Mouse (Mus musculus): Measurements from ENCODE around the gene Tent5c.
"Not testable (repeated sequence)": the region's sequence is repeated elsewhere in the genome, so short reads cannot be mapped to it uniquely, and the experiment has no call there.

Tent5c gene

DNA sequence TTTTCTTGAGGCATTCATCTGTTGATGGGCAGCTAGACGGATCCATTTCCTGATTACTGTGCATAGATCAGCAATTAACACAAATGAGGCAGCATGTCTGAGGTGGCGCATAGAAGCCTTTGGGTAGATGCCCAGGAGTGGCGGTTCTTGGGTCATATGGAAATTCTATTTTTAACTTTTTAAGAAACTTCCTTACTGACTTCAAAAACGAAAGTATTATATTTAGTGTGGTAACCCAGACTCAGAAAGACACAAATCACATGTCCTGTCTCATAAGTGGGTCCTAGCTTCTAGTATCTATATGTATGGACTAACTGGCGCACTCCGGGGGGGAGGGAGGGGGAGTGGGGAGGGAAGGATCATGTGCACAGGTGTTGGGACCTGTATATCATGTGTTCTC, 46.6 kb downstream of the Tent5c start:
- in situ Hi-C loops (cut with MboI; ENCODE audit: low sequenced_read_pairs): no loop called here

DNA sequence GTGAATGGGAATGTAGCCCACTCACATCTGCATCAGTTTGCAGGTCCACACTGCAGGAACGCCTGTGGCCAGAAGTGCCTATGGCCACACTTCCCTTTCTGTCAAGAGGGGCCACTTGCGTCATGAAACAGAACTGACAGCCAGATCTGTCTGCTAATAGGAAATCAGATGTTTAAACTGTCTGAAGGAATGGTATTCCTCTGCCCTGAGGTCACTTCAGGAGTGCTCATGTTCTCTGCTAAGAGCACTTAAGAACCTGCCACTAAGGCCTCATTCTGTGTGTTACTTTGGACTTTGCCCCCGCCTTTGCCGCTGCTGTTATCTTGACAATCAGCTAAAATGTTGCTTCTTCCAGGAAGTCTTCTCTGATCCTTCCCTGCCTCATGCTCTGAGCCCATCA, 48.4 kb downstream of the Tent5c start:
- in situ Hi-C loops (cut with MboI; ENCODE audit: low sequenced_read_pairs): no loop called here

DNA sequence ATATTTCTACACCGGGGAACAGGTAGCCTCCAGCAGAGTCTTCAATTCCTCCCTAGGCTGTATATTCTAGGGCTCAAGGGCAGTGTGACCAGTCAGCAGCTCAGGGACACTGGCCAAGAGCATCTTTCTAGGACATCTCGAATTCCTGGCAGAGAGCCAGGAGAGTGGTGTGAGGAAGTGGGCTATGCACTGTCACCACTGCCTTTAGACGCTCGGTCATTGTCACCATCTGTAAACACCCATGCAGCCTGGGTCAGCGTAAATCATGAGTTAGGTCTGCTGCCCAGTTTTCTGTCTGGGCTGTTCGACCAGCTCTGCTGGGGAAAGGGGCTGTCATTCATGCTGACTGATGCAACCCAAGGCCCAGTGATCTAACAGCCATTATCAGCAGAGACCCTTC, 49.1 kb downstream of the Tent5c start:
- in situ Hi-C loops (cut with MboI; ENCODE audit: low sequenced_read_pairs): no loop called here

DNA sequence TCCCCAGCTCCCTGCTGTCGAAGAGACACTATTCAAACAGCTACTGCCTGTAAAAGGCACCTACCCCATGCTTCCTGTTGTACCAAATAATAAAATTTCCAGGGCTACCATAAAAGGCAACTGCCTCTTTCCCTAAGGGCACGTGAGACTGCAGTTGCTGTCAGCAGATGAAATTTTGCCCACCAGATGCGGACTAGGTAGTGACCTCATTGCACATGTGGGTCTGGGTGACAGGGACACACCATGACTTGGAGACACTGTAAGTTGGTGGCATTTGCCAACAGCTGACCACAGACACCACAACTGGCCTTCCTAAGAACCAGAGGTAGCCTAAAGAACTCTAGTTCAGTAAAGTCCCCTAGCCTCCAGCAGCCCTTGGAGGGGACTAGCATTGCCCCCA, 50.0 kb downstream of the Tent5c start:
- in situ Hi-C loops (cut with MboI; ENCODE audit: low sequenced_read_pairs): no loop called here

DNA sequence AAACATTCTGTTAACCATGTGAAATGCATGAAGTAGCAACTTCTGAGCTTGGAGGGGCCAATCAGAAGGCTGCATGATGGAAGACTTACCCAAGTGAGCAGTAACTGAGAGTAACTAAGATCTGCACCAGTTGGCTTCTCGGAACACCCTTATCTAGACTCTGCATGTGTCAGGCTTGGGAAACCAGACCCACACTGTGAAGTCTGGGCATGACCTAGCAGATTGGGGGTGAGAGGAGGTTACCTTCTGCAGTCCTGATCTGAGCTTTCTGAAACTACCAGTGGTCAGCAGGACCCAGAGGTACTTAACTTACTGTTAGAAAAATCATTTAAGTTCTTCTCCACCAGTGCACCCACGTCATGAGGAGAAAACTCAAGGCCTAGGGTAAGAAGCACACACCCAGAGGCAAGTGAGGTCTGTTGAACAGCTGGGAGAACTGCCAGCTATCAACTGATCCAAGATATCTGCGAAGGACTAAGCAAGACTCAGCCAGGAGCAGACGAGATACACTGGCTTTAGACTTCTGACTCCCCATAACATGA, 50.6 kb downstream of the Tent5c start:
- in situ Hi-C loops (cut with MboI; ENCODE audit: low sequenced_read_pairs): no loop called here

DNA sequence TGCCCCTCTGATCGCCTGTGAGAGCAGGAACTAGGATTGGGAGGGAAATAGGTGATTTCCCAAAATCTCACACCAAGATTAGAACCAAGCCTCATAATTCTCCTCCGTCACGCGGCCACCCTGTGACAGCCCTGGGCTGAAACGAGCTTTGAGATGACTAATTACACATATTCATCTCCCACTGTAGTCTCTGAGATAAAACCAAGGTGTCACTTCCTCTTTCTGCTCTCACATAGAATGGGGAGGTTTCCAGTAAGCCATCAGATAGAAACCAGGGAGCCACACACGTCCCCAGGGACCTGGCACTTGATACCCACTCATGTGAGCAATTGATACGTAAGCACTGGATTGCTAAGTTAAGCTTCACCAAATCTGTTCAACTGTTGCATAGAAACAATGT, 52.4 kb downstream of the Tent5c start:
- in situ Hi-C loops (cut with MboI; ENCODE audit: low sequenced_read_pairs): no loop called here

DNA sequence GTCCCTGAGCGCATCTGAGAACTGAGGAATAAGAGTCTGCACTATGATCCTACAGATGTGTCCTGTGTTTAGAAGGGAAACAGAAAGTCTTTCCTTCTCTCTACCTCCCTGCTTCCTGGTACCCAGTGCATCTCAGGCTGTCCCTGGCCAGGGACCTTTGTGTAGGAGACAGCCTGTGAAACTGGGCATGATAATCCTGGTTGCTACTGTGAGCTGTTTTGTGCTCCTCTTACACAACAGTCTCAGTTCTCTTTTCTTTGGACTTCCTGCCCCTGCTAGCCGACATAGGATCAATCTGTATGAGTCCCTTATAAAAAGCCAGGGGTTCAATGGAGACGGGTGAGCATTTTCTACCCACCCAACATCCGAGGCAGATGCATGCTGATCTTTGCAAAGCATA, 57.4 kb downstream of the Tent5c start:
- in situ Hi-C loops (cut with MboI; ENCODE audit: low sequenced_read_pairs): no loop called here

DNA sequence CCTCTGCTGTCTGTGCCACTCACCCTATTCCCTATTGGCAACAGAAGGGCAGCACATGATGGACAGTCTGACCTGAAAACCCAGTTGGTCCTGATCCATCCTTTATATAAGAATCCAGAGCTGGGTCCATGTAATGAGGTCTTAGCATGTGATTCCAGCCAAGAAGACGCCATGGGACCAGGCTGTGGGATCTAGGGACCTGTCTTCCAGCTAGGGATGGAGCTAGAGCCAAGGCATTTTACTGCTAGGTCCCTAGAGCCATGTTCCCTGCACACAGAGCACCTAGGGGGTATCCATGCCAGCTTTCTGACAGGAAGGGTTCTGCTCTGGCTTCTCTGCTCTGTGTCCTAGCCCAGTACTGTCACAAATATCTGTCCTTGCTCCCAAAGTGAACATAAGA, 58.4 kb downstream of the Tent5c start:
- in situ Hi-C loops (cut with MboI; ENCODE audit: low sequenced_read_pairs): no loop called here

DNA sequence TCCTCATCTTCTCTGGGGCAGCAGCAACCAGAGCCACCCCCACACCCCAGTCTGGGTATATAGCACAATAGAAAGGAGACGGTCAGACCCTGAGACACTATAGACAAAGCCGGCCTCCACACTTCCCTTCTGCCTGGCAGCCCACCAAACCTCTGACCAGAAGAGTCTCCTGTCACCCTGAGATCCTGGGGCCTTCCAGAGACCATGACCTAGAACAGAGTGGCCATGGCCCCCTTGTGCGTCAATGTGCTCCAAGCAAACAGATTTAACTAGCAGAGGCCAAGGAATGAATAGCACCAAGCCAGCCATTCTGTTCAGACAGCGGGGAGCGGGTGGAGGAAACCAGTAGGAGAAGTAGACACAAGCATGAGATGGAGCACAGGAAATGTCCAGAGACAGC, 59.0 kb downstream of the Tent5c start:
- in situ Hi-C loops (cut with MboI; ENCODE audit: low sequenced_read_pairs): no loop called here

DNA sequence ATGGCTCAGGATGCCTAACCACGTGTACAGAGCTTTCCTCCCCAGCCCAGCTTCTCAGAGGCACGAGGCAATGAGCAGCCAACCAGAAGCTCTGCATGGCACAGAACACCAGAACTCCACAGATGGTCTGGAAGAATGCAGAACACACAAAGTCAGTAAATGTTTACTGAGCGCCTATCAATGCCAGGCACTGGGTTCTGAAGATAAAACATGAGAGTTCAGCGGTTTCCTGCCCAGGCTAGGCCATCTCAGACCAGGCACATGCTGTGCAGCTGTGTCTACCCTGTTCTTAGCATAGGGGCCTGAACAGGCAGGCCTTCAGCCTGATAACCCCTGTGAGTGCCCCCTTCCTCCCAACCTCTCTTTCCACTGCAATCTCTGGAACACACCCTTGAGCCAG, 59.5 kb downstream of the Tent5c start:
- in situ Hi-C loops (cut with MboI; ENCODE audit: low sequenced_read_pairs): no loop called here

DNA sequence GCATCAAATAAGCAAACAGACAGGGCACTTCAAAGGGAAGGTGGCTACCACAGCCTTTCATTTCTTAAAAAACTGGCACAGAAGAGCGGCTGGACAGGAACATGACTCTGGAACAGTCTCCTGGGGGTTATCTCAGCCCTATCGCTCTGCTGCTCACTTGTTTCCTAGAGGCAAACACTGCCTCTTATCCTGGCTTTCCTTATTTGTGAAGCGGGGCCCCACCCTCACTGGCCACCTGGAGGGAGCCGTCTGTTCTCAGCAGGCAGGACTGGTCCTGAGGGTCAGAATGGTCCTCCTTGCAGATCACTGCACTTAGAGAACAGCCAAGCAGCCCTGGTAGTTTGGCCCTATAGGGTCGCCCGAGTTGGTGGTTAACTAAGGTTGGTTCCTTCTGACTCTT, 61.6 kb downstream of the Tent5c start:
- in situ Hi-C loops (cut with MboI; ENCODE audit: low sequenced_read_pairs): no loop called here

DNA sequence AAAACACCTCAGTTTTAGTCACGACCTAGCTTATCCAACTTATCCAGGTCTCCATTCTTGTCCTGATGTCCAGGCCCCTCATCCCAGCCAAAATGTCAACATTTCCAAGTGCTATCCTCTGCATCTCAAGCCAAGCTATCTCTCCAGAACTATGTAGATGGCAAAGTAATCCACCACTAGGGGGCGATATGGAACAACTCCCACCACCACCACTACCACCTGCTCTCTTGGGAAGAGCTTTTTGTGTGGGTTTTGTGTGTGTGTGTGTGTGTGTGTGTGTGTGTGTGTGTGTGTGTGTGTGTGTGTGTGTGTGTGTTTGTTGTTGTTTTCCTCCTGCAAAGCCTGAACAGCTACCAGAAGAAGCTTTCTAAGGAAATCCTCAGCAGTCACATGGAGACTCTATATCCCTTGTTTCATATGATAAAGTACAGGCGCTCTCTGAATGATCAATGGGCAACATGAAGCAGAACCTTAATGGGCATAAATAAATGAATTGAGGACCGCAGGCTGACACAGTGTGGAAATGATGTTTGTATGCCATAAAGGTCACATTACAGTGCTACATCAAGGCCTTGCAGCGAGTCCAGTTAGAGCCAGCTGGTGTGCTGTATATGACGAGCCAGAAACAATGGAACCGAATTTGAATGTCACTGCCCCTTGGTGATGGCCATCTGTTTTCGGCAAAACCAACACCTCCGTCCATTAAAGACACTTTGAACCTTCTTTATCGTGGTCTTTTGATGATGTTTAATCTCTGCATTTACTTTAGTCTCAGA, 66.5 kb downstream of the Tent5c start:
- in situ Hi-C loops (cut with MboI; ENCODE audit: low sequenced_read_pairs): loop anchor here (5.0 kb wide), 1 partner anchor 60 kb away; no protein-coding TSS in a partner anchor

DNA sequence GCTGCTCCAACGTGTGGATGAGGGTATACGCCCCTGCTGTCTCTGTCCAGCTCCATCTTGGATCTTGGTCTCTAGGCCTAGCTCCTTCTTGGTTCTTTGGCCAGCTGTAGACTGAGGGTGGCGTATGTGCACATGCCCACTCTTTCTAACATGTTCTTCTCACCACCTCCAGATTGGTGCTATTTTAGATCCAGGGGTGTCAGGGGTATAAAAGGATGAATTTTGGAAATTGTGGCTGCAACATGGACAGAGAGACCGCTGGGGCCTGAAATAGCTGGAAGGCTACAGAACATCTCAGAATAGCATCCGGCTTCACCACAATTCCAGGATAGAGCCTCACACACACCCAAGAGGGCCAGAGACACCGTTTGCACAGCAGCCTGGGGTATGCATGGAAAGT, 67.8 kb downstream of the Tent5c start:
- in situ Hi-C loops (cut with MboI; ENCODE audit: low sequenced_read_pairs): loop anchor here (5.0 kb wide), 1 partner anchor 61 kb away; no protein-coding TSS in a partner anchor

DNA sequence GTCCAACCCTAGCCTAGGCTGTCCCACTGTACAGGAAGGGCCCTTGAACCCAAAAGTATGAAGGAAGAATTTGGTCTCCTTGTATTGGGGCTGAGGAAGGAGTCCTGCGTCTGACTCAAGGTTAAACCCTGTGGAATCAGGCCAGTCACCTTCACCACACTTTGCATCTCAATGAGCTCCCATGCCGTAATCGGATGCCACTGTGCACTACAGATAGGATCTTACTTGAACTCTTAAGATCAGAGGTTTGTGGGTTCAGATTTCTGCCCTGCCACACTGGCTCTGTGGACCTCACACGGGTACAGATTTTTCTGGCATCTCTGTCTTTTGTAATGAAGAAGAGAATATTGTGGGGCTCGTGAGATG, 68.5 kb downstream of the Tent5c start:
- in situ Hi-C loops (cut with MboI; ENCODE audit: low sequenced_read_pairs): loop anchor here (5.0 kb wide), 1 partner anchor 62 kb away; no protein-coding TSS in a partner anchor

DNA sequence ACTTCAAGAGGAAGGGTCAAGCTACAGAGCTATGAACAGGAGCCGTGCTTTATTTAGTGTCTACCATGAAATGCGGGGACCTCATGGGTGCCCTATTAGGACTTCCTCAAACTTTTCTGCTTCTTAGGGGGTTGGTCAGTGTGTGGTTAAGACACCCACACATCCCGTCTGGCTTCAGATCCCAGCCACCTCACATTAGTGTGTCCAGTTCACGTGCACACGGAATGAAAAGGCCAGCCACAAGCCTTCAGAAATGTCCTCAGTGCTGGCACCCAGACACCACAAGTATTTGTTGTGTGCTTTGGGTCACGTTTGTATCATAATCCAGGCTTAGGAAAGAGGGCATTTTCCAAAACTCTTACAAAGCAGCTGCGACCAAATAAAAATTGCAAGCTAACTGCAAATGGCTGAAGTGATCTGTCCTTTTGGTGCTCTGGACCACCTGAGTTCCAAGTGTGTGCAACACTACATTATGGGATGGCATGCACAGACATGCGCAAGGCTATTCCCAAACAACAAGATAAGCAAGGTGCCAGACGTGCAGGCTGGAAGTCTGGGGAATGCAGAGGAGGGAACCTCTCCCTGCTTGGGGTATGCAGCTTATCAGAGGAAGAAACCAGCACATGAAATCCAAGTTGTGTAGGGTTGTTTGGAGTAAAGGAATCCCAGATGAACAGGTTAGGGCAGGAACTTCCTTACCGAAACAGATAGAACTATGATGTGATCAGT, 69.0 kb downstream of the Tent5c start:
- in situ Hi-C loops (cut with MboI; ENCODE audit: low sequenced_read_pairs): loop anchor here (5.0 kb wide), 1 partner anchor 62 kb away; no protein-coding TSS in a partner anchor

DNA sequence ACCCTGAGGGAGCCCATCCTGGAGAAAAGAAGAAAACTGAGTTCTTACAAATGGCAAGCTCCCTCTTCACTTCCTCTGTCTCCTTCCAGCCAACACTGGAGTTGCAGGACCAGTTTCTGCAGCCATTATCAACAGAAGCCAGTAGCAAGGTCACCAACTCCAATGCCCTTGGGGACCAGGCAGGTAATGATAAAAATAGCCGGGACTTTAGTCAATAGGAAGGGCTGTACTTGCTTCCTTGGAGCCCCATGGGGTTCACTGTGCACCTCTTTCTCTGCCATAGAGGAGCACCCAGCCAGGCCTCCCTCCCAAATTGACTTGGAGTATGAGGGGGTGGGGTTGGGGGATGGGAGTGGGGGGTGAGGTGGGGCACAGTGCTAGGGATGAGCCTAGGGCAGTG, 70.7 kb downstream of the Tent5c start:
- in situ Hi-C loops (cut with MboI; ENCODE audit: low sequenced_read_pairs): no loop called here

DNA sequence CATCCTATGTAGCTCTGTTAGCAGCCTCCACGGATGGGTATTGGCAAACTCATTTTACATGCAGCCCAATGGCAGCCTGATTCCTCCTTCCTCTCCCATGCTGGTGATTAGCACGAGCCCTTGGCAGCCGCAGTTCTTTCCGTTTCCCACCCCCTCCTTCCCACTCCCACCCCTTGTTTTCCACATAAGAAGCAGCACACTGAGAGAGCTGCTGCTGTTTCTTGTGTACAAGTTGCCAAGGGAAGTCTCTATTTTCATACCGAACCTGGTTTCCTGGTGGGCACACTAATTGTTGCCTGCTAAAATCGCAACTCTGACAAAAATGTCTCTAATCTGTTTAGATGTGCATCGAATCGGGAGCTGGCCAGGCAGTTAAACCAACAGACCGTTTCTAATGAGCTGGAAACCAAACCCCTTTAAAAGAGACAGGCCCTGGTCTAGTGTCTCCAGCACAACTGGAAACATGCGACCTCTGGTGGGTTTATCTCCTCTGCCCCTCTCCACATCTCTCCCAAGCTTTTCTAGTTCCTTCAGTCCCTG, 71.3 kb downstream of the Tent5c start:
- in situ Hi-C loops (cut with MboI; ENCODE audit: low sequenced_read_pairs): no loop called here

DNA sequence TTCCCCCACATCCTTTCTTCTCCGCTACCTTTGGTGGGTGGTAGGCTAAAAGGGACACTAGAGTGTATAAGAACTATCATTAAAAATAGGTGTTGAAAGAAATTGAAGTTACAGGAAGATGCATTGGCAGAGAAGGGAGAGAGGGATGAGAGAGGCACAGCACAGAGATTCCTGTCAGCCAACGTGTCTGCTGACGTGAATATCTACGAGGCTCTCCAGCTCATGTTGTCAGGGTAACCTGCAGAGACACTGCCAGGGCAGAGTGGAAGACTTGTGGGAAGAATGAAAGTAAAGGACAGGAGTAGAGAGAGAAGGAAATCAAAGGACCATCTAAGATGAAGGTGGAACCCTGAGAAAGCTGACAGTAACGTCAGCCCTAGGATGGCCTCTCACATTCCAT, 73.5 kb downstream of the Tent5c start:
- in situ Hi-C loops (cut with MboI; ENCODE audit: low sequenced_read_pairs): no loop called here

DNA sequence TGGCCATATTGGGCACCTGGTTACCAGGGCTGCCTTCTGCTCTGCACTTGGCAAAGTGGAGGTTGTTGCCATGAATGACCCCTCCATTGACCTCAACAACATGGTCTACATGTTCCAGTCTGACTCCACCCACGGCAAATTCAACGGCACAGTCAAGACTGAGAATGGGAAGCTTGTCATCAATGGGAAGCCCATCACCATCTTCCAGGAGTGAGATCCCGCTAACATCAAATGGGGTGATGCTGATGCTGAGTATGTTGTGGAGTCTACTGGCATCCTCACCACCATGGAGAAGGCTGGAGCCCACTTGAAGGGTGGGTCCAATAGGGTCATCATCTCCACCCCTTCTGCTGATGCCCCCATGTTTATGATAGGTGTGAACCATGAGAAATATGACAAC, 75.5 kb downstream of the Tent5c start:
- in situ Hi-C loops (cut with MboI; ENCODE audit: low sequenced_read_pairs): not testable (repeated sequence)

DNA sequence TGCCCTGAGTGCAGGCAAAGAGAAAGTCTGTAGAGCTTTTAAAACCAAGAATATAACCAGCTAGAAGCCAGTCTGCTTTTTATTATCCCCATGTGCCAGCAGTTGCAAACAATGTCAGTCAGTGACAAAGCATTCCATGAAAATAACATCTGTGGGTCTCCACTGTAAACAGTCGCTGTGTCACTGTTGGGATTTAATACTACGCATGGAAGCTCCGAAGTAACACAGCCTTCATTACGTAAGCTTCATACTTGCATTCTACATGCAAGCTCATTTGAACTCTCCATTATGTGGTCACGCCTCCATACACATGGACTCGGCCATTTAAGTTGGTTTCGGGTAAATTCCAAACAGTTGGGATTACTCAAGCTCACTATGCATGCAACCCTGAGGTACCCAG, 77.2 kb downstream of the Tent5c start:
- in situ Hi-C loops (cut with MboI; ENCODE audit: low sequenced_read_pairs): no loop called here

DNA sequence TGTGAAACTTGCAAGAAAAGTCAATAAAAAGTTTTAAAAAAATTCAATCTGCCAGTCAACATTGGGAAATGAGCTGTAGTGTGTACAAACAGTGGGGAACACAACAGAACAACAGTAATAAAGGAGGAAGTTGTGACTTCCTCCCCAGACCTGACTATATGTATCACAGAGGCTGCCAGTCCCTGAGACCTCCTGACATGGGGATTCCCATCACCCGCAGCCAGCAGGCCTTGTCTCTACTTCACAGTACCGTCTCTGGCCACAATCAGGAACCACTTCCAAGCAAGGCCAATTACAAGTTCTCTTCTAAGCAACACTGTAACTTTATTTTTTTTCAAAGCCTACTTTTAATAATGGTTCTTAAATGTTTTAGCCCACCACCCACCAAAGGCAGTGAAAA, 79.8 kb downstream of the Tent5c start:
- in situ Hi-C loops (cut with MboI; ENCODE audit: low sequenced_read_pairs): no loop called here

Measured in CH12F3 (cell line).